8 mouse cellular contexts compared by ENCODE assay signal in the genomic region with DNA sequence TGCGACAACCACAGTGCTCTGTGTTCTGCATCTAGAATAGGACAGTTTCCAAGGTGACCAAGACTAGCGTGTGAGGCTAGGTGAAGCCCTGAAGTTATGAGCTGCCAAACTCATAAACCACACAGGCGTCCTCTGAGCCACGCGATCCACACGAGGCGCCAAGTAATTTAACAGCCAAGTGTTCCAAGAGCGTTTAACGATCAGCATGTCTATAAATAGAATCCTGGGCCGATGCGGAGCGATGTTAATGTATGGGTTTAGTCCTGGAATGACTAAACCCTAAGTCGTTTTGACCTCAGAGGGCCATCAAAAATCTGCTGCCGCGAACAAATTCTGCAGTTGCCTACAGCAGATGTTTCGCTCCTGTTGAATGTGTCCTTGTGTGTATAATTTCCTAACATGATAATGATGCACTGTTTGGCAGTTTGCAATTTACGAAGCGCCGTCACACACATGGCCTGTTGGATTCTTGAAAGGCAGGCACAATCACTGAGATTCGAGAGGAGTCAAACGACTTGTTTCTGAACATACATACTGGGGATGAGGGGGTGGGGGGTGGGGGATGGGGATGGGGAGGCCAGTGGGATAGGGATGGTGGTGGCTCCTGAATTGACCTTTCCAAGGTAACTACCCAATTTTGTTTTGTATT. TPM values are rescaled to one million over a fixed set of nuclear protein-coding genes. Genes with fewer than 3 reads are reported as not detected.
DNase-seq lines count a peak whose midpoint lies in the region; ATAC-seq lines count a peak whose summit lies in the region.

No protein-coding gene starts in this region.

- no peaks in the 10 kb centered on the region for H3K36me3 ChIP-seq in forebrain, embryonic 14.5 days (ENCODE audit: control insufficient read depth, insufficient read depth, low read length)
- no peaks in the 10 kb centered on the region for H3K36me3 ChIP-seq in forebrain, embryonic 12.5 days (replicated peaks)
- H3K36me3 ChIP-seq in midbrain, embryonic 13.5 days, result 0 out of 2 replicates have a peak, but pooled peaks cover 3% of the 10 kb centered on the region
- no peaks in the 10 kb centered on the region for H3K36me3 ChIP-seq in midbrain, embryonic 14.5 days (ENCODE audit: control insufficient read depth, insufficient read depth, low read length)

- no peaks in the 10 kb centered on the region for H3K9me3 ChIP-seq in forebrain, embryonic 14.5 days (replicated peaks; ENCODE audit: control insufficient read depth, low read length)
- H3K9me3 ChIP-seq in forebrain, embryonic 12.5 days, result no peaks in the 10 kb centered on the region
- peaks cover 5% of the 10 kb centered on the region for H3K9me3 ChIP-seq in midbrain, embryonic 13.5 days
- H3K9me3 ChIP-seq in midbrain, embryonic 14.5 days (ENCODE audit: control insufficient read depth, low read length), result no peaks in the 10 kb centered on the region

- WGBS in forebrain, embryonic 14.5 days, result 57% methylated on average over 21 of the region's 21 CpGs
- 75% methylated on average over 21 of the region's 21 CpGs for WGBS in forebrain, embryonic 12.5 days
- 78% methylated on average over 21 of the region's 21 CpGs for WGBS in midbrain, embryonic 13.5 days
- 85% methylated on average over 21 of the region's 21 CpGs for WGBS in midbrain, embryonic 14.5 days

- no peak overlapping the region for H3K9ac ChIP-seq in forebrain, embryonic 14.5 days (ENCODE audit: low read length)
- no peak overlapping the region for H3K9ac ChIP-seq in forebrain, embryonic 12.5 days
- no peak overlapping the region for H3K9ac ChIP-seq in midbrain, embryonic 13.5 days (replicated peaks)
- H3K9ac ChIP-seq in midbrain, embryonic 14.5 days (replicated peaks; ENCODE audit: low read length), result no peak overlapping the region

- H3K4me2 ChIP-seq in forebrain, embryonic 14.5 days (ENCODE audit: low read length), result no peak overlapping the region
- H3K4me2 ChIP-seq in forebrain, embryonic 12.5 days, result no peak overlapping the region
- no peak overlapping the region for H3K4me2 ChIP-seq in midbrain, embryonic 13.5 days (replicated peaks)
- H3K4me2 ChIP-seq in midbrain, embryonic 14.5 days (ENCODE audit: low read length), result no peak overlapping the region

- no peak for ATAC-seq in forebrain, embryonic 14.5 days
- no peak for ATAC-seq in forebrain, embryonic 12.5 days (ENCODE audit: low FRiP score)
- 0 out of 2 replicates have a peak, but pooled peaks have one; percentile 27 for ATAC-seq in midbrain, embryonic 13.5 days
- ATAC-seq in midbrain, embryonic 14.5 days (ENCODE audit: low FRiP score, low TSS enrichment), result no peak

- no peak overlapping the region for H3K4me3 ChIP-seq in forebrain, embryonic 14.5 days (ENCODE audit: low read depth, low read length)
- no peak overlapping the region for H3K4me3 ChIP-seq in forebrain, embryonic 12.5 days (replicated peaks)
- H3K4me3 ChIP-seq in midbrain, embryonic 13.5 days (replicated peaks), result no peak overlapping the region
- H3K4me3 ChIP-seq in midbrain, embryonic 14.5 days (replicated peaks; ENCODE audit: low read depth, low read length), result no peak overlapping the region

- H3K4me1 ChIP-seq in forebrain, embryonic 14.5 days (ENCODE audit: control insufficient read depth, insufficient read depth, low read length), result peaks cover 4% of the 10 kb centered on the region; the same call in 1 of the 2 replicates
- H3K4me1 ChIP-seq in forebrain, embryonic 12.5 days, result no peaks in the 10 kb centered on the region
- H3K4me1 ChIP-seq in midbrain, embryonic 13.5 days (replicated peaks), result no peaks in the 10 kb centered on the region
- no peaks in the 10 kb centered on the region for H3K4me1 ChIP-seq in midbrain, embryonic 14.5 days (ENCODE audit: control insufficient read depth, insufficient read depth, low read length)

- DNase-seq in forebrain, embryonic 14.5 days (ENCODE audit: low spot score), result peak; percentile 73
- no peak for DNase-seq in midbrain, embryonic 14.5 days
- DNase-seq in kidney, adult 8-10 months, result peak; percentile 12 to 52
- peak; percentile 16 to 41 for DNase-seq in right cerebral cortex, adult 2 months (ENCODE audit: low spot score in 2 of 2)
- no peak for DNase-seq in cerebellum, postnatal 25 days
- DNase-seq in lung, postnatal 14 days, result no peak

- peak overlapping the region; percentile 39; the same call in 1 of the 2 replicates for H3K27ac ChIP-seq in forebrain, embryonic 14.5 days (ENCODE audit: low read depth, low read length)
- H3K27ac ChIP-seq in forebrain, embryonic 12.5 days, result no peak overlapping the region
- H3K27ac ChIP-seq in midbrain, embryonic 13.5 days, result no peak overlapping the region
- H3K27ac ChIP-seq in midbrain, embryonic 14.5 days (replicated peaks; ENCODE audit: low read depth, low read length), result no peak overlapping the region

- H3K27me3 ChIP-seq in forebrain, embryonic 14.5 days (replicated peaks; ENCODE audit: control insufficient read depth, insufficient read depth, low read length), result no peaks in the 10 kb centered on the region
- H3K27me3 ChIP-seq in forebrain, embryonic 12.5 days, result no peaks in the 10 kb centered on the region
- H3K27me3 ChIP-seq in midbrain, embryonic 13.5 days, result no peaks in the 10 kb centered on the region
- H3K27me3 ChIP-seq in midbrain, embryonic 14.5 days (ENCODE audit: control insufficient read depth, insufficient read depth, low read length), result no peaks in the 10 kb centered on the region

RNA-seq across cellular contexts. Expression of a gene that starts 33.0 kb away (rescaled TPM):
- 74.2 and 76.3 TPM in 2 replicates for polyA plus RNA-seq in forebrain, embryonic 14.5 days (2014; fragmentation: Nextera tagmentation; extraction: Ambion mirVana)
- polyA plus RNA-seq in forebrain, embryonic 12.5 days (2016; fragmentation: Nextera tagmentation; extraction: Ambion mirVana), result 122 and 132 TPM in 2 replicates
- 85.2 and 105 TPM in 2 replicates for polyA plus RNA-seq in midbrain, embryonic 13.5 days (2015; fragmentation: Nextera tagmentation; extraction: Ambion mirVana)
- 62.0 and 76.0 TPM in 2 replicates for polyA plus RNA-seq in midbrain, embryonic 14.5 days (2014; fragmentation: Nextera tagmentation; extraction: Ambion mirVana)

Comparison
In these comparisons a context has a peak if more than half of its experiments do, and no peak if none do; other contexts are left out.
1. DNase-seq: peak in forebrain, embryonic 14.5 days (single experiment), kidney, adult 8-10 months (2 of 2) and right cerebral cortex, adult 2 months (2 of 2); none in midbrain, embryonic 14.5 days (single experiment), cerebellum, postnatal 25 days (0 of 2) and lung, postnatal 14 days (single experiment).